Mouse (Mus musculus) Muller cell, postnatal 12 days (primary cell): ENCODE data around the gene Rapgef2.

Experiments
- DNase-seq: peaks from one replicate; pipeline ENCODE4 v3.0.0-alpha.2; 2015; ENCODE audit errors: inconsistent ontology term

The Rapgef2 gene

DNA sequence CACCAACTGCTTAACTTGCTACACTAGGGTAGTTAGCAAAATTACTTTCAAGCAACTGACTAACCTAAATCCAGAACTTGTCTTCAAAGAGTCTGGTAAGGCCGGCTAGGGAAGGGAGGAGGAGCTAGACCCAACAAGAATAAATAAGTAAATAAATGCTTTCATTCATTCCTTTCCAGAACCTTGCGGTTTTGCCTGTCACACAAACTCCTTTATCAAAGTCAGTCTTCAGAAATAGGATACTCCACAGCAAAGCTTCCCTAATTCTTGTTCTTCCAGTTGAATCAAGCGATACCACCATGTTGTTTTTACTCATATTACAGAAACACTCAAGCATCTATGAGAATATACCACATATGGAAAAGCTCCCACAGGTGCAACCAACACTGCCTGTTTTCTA lies 2.3 kb downstream of the Rapgef2 start:
- no peak for DNase-seq

DNA sequence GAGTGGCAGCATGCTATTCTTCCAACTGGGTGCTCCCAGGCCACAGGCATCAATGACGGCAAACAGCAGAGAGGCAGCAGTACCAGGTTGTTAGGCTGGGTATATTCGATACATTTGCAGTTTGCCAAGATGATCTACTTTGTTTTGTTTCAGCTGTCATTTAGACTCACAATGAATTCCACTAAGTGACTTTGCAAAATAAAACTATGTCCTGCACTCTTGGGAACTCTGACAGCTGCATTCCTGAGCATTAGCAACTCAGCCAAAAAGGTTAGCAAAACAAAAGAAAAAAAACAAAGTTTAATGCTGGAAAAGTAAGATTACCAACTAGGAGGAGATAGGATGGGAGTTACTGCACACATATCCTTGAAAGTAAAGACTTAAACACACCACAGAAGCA lies 3.3 kb downstream of the Rapgef2 start:
- DNase-seq = peak; percentile 91

DNA sequence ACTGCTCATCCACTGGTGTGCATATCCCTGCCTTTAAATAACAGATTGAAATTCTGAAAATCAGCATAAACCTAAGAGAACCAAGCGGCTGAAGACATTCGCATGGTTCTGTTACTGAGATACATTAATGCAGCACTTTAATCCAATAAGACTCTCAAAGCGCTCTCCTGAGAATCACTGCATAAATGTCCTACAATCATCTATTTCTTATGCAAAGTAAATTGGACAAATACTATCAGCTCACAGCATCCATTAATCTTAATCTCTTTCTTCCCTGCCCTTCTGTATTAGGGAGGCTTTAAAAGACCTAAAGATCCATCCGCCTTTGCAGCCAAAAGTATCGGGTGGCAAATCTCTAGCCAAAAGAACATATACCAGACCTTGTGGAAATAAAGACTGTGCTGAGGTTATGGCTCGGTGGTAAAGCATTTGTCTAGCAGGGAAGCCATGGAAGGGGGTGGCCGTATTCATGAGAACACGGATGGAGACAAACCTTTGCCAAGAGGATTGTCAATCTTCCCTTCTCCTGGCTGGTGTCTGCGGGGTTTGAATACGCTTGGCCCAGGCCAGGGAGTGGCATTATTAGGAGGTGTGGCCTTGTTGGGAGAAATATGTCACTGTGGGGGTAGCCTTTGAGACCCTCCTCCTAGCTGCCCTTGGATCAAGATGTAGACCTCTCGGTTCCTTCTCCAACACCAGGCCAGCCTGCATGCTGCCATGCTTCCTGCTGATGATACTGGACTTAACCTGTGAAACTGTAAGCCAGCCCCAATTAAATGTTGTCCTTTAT lies 10.3 kb downstream of the Rapgef2 start:
- no peak for DNase-seq

DNA sequence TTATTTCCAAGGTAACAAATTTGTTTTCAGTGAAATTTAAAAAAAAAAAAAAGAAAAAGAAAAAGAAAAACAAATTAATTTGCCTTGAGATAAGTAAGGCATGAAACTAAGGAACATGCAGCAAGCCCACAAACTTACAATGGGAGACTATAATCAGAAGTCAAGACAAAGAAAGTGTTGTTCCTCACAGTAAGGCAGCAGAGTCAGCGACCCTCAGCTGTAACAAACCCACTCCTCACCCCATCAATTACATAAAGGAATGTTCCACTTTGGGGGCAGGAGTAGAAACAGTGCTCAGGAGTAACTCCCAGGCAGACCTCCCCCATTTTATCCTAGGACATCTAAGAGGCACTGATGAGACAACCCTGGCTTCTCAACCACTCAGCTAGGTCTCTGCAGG lies 13.0 kb downstream of the Rapgef2 start:
- DNase-seq = no peak

DNA sequence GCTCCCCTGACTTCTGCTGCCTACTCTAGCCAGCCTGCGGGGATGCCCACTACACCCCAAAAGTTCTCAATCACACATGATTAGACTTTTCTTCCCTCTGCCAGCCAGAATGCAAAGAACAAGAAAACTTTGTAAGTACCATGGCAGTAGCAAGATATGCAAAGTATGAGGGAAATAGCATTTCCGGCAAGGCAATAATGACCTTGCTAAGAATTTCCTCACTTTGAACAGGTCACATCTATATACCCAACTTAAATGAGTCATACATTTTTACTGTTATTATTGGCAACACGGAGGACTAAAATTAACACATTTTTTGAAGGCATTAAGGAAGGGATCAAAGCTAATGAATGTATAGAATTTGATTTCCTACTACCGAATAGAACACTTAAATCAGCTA lies 13.4 kb downstream of the Rapgef2 start:
- no peak for DNase-seq

DNA sequence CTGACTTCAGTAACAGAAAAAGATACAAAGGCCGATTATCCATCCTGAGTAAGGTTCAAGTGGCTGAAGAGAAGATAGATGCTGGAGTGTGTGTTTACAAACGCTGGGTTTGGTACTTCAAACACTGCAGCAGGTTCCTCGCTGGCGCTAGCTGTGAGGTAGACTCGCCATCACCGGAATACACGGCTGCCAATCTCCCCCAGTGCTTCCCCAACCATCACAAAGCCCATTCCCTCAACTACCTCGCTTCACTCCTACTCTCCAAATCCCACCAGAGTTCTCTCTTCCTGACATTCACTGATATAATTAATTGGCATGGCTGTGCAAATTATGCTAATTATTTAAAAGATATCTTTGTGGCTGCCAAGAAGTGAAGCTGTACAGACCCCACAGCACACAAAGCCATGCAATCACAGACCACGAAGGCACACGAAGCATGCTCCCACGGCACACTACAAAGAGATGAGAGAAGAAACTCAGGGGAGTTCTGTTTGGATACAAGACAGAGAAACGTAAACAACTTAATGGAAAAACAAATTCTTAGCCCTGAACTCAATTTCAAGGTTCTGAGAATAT lies 15.2 kb downstream of the Rapgef2 start:
- DNase-seq = no peak

DNA sequence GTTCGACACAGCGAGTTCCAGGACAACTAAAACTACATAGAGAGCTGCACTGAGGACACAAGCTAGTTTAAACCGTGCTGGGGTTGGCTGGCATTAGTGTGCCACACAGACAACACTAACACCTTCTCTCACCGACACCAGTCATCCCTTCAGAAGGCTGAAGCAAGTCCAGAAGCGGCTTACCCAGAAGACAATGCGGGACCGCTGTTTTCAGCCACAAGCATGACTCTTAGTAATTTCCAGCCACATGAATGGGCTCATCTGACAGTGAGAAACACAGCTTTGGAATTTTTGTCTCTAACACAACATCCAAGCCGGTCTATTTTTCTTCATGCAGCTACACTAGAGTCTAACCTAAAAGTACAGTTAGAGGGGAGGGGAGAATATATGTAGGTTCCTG lies 16.4 kb downstream of the Rapgef2 start:
- peak; percentile 65 for DNase-seq

DNA sequence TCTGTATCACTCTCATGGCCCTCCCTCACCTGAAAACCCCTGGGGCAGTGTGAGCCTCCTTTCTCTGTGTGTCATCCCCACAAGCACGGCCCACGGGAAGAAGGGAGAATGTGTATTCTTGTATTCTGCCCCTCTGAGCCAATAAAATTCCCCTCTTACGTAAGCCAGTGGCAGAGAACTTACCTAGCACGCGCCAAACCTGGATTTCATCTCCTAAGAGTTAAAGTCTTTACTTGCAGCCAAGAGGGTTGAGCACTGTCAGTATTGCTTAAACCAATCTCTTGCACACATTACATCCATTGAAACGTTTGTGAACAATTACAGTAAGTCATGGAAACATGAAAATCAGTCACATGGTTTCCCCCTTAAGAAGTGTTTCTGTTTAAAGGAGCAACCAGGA lies 19.3 kb downstream of the Rapgef2 start:
- DNase-seq = no peak

DNA sequence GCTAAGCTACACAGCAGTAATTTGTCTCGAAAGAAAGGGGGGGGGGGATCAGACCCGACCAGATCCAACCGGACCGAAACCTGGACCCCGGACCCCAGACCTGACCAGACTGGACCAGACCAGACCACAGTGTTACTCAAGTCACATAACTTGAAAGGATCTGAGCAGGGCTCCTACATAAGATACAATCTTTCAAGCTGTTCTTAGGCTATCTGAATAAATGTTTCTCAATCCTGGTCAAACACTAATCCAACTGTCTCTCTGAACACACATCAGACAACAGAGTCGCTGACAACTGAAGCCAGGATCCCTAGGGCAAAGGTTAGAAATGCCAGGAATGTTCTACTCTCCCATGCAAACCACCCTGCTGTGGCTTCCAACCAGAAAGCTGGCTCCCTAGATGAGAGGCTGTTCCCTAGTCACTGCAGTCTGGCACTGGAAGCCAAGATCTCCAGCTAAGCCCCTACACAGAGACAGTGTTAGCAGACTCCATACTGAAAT lies 24.5 kb downstream of the Rapgef2 start:
- peak; percentile 91 for DNase-seq

DNA sequence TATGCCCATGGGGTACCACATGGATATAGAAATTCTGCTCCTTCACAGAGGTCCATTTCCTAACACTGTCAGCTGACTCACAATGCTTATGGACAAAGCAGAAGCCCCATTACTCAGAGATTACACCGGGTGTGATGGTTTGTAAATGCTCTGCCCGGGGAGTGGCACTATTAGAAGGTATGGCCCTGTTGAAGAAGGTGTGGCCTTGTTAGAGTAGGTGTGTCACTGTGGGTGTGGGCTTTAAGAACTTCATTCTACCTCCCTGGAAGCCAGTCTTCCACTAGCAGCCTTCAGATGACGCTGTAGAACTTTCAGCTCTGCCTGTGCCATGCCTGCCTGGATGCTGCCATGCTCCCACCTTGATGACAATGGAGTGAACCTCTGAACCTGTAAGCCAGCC lies 32.3 kb downstream of the Rapgef2 start:
- no peak for DNase-seq

DNA sequence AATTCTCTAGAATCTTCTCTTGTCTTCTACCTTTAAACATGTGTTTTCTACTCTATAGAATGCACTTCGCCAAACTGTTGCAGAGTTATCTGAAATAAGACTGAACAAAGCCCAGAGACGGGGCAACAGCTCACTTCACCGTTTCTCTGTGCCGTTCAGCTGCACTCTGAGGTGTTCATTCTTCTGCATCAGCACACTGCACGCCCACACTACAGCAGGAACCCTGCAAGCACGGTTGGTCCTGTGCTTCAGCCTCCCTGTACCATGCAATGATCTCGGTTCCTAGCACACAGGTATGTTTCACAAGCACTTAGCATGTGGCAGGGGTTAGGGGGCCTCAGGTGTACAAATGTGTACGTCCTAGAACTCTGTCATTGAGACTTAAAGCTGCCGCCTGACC lies 32.9 kb downstream of the Rapgef2 start:
- DNase-seq = no peak

DNA sequence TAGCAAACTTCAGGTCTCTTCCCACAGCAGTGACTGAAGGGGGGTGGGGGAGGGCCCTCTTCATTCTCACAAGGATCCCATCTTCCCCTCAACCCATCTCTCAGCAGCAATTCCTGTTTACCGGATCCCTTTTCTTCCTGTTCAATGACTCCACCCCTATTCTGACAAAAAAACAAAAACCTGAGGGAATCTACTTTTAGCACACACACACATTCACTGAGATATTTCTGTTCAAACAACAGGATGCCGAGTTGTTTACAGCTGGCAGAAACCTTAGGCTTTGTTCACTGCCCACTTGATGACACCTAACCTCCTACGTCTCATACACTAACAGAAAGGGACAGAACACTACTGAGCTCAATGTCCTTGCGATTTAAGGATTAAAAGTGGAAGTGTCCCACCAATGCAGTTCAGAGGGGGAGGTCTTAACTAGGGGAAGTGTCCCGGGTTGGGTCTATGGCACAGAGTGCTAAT lies 33.4 kb downstream of the Rapgef2 start:
- DNase-seq = peak; percentile 37

DNA sequence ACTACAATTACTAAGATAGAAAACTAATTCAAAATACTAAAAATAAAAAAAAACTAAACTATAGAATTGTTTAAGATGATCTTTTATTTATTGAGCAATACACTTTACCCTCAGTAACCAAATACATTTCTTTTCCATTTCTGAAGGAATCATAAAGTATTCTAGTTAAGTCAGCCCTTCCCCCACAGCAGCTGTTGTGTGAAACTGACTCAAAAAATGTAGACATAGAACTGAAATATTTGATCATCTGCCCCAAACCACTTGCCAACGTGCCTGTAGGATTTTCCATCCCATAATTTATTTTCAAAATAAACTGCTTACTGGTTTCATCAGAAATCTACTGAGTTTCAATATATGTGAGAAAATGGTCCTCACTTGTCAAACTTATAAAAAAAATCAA lies 36.4 kb downstream of the Rapgef2 start:
- no peak for DNase-seq

DNA sequence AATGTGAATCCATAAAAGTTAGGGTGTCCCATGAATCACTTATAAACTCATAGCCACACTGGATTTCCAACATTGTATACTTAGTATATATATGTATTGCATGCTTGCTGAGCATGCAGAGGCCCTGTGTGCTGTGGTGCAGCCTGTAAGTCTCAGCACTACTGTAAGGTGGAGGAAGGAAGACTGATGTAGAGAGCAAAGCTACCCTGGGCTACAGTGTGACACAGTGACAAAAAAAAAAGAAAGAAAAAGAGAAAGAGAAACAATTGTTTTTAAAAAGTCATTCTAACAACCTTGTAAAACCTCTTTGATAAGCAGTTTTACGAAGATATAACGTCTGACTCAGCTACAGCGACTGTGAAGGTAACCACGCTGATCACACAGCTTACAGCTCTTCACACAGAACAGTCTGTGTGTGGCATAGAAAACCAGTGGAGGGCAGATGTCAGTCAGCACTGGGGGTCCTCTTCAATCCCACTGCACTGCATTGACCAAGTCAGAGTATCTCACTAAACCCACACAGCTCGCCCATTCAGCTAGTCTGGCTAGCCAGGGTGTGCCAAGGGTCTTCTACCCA lies 37.6 kb downstream of the Rapgef2 start:
- no peak for DNase-seq

DNA sequence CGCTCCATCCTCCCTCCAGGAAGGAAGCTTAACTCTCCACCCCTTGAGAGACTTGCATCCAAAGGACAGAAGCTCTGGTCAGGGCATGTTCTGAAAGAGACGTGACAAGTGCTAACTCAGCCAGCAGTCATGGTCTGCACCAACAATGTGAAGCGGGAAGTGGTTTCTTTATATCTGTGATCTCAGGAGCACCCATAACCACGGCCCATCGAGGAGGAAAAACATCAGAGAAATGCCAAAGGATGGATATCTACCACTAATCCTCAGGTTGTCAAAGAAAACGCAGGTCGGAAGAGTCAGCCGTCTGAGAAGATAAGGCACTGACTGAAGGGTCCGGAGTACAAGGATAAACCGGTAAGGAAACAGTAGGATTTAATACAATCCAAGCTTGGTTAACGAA lies 38.1 kb downstream of the Rapgef2 start:
- no peak for DNase-seq

DNA sequence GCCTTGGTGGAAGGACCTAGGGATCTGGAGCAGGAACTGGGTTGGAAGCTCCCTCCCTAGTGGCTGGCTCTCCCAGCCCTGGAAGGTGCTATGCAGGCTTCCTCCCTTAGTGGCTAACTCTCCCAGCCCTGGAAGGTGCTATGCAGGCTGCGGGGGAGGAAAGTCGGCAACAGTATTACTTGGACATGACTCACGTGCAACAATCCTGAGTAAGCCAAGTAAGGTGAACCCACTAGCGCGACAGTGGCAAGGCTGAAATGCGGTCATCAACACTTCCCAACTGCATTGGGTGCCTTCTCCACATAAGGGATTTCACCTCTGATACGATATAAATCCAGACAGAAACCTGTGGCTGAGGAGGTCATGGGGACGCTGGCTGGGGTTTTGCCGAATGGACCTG lies 42.0 kb downstream of the Rapgef2 start:
- no peak for DNase-seq

DNA sequence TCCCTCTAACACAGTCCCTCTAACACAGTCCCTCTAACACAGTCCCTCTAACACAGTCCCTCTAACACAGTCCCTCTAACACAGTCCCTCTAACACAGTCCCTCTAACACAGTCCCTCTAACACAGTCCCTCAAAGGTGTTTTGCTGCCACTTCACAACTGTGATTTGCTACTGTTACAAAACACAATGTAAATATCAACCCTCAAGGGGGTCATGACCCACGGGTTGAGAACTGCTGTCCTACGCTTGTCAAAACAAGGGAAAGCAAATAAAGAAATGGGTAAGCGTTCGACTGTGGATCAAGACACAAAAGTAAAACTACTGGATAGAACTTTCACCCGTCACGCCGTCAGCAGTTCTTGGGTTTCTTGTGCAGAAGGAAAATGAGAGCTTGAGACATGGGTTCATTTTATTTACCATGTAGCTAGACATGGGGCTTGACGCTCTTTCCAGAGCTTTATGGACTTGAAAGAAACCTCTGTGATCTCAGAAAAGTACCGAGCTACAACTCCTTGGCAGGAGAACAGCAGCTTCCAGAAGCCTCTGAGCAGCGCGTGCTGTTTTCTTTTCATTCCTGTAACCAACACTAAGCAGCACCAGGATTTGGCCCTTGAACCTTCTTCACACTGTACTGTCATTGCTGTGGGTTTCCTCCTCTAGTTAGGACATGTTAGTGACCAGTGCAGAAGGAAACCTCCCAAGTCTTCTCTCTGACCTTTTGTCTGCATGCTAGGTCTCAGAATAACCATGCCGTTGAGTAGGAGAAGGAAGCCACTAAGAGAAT lies 43.2 kb downstream of the Rapgef2 start:
- DNase-seq = no peak

DNA sequence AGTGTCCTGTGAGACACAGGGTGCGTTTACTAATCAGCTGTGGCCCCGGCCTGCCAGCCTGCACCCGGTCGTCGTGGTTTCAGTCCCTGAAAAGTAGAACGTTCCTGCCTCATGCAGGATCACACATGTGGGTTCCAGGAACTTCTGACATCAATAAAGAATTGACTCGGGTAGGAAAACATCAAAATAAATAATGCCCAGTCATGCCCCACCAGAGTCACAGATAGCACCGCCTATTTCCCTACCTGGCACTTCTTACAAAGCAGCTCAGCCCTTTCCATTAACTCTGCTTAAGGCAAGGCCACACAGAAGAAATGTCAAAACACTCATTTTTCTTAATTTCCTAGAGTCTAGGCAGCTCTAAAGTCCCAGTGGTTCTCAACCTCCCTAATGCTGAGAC lies 44.0 kb downstream of the Rapgef2 start:
- DNase-seq = no peak

DNA sequence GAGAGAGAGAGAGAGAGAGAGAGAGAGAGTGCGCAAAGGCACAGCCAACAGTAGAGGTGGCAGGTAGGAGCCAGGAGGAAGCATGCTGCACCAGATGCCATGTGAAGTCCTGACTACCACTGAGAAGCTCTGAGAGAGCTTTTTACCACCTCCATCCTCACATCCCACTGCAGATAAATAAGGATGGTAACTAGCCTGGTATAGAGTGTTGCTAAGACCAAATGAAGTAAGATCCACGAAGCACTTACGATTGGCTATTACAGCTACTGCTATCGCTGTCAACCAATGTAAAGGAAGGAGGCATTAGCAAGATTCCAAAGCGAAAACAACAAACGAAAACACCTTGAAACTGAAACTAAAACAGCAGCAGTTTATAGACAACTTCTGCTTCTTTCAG lies 47.3 kb downstream of the Rapgef2 start:
- no peak for DNase-seq

DNA sequence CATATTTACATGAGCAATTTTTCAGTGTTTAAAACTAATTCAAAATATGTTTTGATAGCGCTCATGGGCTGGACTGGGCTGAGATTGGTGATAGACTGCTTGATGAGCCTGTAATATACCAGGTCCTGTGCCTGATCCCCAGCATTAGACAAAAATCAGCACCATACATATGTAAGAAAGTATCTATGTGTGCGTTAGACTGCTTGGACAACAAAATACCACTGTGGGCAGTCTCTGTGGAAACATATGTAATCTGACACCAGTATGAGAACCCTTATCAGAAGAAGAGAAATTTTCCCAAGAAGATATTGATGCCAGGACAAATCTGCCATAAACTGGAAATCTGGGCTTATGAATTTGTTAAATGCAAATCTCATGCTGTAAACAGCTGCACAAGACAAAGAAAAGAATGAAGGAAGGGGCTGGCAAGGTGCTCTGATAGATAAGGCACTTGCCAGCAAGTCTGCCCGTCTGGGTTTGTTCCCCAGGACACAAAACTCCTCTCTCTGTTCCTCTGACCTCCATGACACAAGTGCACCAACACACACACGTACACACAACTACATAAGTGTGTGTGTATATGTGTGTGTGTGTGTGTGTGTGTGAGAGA lies 47.8 kb downstream of the Rapgef2 start:
- DNase-seq = no peak

DNA sequence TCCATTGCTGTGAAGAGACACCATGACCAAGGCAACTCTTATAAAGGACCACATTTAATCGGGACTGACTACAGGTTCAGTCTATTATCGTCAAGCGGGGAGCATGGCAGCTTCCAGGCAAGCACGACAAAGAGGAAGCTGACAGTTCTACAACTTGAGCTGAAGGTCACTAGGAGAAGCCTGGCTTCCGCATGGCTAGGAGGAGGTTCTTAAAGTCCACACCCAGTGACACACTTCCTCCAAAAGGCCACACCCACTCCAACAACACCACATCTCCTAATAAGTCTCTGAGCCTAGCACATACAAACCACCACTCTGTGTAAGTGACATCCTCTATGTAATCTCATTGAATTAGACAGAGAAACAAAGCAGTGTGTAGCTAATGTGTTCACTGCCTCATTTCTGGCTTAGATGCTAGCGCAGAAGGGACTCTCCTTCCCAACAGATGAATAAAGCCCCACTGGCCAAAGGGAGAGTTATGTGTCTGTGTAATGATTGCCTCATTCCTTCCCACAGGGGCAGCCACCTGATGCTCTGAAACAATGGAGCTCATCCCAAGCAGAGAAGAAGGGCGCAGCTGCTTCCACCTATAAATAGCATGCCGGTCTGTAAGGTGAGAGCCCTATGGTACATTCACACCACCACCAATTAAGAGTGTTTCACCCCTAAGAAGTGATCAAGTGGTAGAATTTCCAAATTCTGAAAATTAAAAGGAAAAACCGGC lies 48.5 kb downstream of the Rapgef2 start:
- no peak for DNase-seq
